ENCODE assay signal across 8 mouse cellular contexts in the genomic region with DNA sequence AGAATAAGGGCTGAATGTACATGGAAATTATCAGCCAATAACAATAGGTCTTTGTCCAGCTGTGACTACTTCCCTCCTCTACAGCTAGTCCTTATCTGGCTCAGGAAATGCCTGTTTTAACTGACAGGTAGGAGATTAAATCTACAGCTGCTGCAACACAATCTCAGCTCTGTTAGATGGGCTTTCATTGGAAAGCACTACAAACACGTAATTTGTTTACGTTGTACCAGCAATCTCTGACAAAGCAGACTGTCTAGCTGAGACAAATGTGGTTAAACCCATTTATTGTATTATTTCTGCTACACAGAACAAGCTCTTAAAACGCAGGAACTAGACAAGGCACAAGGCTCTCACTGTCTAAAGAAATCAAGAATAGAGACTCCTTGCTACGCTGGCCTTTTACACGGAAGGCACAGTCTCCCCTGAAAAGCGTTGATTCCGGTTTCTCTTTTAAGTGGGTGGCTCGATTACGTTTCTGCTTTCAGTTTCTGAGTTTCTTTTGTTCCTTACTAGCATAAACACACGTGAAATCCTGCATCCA.
DNase-seq lines count a peak whose midpoint lies in the region; ATAC-seq and TF ChIP-seq lines count a peak whose summit lies in the region.

No protein-coding gene starts in this region.

- no peak overlapping the region; the same call in 1 of the 2 replicates for H3K4me2 ChIP-seq in limb, embryonic 14.5 days (replicated peaks; ENCODE audit: low read depth, low read length, severe bottlenecking)

- H3K36me3 ChIP-seq in limb, embryonic 14.5 days (ENCODE audit: control insufficient read depth, insufficient read depth, low read length): no peaks in the 10 kb centered on the region

- H3K27me3 ChIP-seq in limb, embryonic 14.5 days (ENCODE audit: control insufficient read depth, insufficient read depth, low read length): no peaks in the 10 kb centered on the region

- DNase-seq in spleen, postnatal 36 days (ENCODE audit: low spot score in 2 of 2): peak; percentile 51 to 59
- DNase-seq in spleen, postnatal 4 days (ENCODE audit: low spot score in 2 of 2): no peak
- peak; percentile 50 to 67 for DNase-seq in heart, adult 9 months (ENCODE audit: low spot score in 2 of 2)
- peak; percentile 2 for DNase-seq in limb, embryonic 14.5 days (ENCODE audit: low spot score)
- no peak for DNase-seq in cerebellum, postnatal 4 days (ENCODE audit: low spot score in 2 of 2)
- DNase-seq in cerebellum, adult 9-11 months: no peak
- DNase-seq in urinary bladder, adult 18-20 months (ENCODE audit: low spot score in 2 of 2): no peak

- H3K4me1 ChIP-seq in limb, embryonic 14.5 days (ENCODE audit: control insufficient read depth, insufficient read depth, low read length): peaks cover 10% of the 10 kb centered on the region; the same call in 1 of the 2 replicates

- no peak for ATAC-seq in limb, embryonic 14.5 days (ENCODE audit: low FRiP score, low read depth)
- ATAC-seq in monocyte, adult 5-6 weeks (replicated peaks; ENCODE audit: insufficient number of reproducible peaks, low FRiP score, low TSS enrichment, poor library complexity, severe bottlenecking): 0 out of 2 replicates have a peak, but pooled peaks have one; percentile 31

- TF ChIP-seq POLR2A in limb, embryonic 14.5 days (IDR thresholded peaks at IDR 0.05; ENCODE audit: borderline replicate concordance, extremely low read depth, insufficient read depth, insufficient read length): no peak

- WGBS in limb, embryonic 14.5 days: 39% methylated on average over 10 of the region's 10 CpGs

- peak overlapping the region; percentile 71 for H3K27ac ChIP-seq in limb, embryonic 14.5 days (replicated peaks; ENCODE audit: low read depth, low read length)

- no peak overlapping the region for H3K4me3 ChIP-seq in limb, embryonic 14.5 days (replicated peaks; ENCODE audit: low read length)

- no peaks in the 10 kb centered on the region for H3K9me3 ChIP-seq in limb, embryonic 14.5 days (ENCODE audit: control insufficient read depth, low read length)

- H3K9ac ChIP-seq in limb, embryonic 14.5 days (ENCODE audit: low read depth, low read length, severe bottlenecking): peak overlapping the region; percentile 34; the same call in 1 of the 2 replicates

Comparison
In these comparisons a context has a peak if more than half of its experiments do, and no peak if none do; other contexts are left out.
1. DNase-seq: peak in spleen, postnatal 36 days (2 of 2), heart, adult 9 months (2 of 2) and limb, embryonic 14.5 days (single experiment); none in spleen, postnatal 4 days (0 of 2), cerebellum, postnatal 4 days (0 of 2), cerebellum, adult 9-11 months (single experiment) and urinary bladder, adult 18-20 months (0 of 2).